Mouse (Mus musculus): Measurements from ENCODE around the gene E330021D16Rik. TPM values are rescaled to one million over a fixed set of nuclear protein-coding genes. Genes with fewer than 3 reads are reported as not detected.
"Not testable (repeated sequence)": the region's sequence is repeated elsewhere in the genome, so short reads cannot be mapped to it uniquely, and the experiment has no call there.

The E330021D16Rik gene
- not detected for total RNA-seq (2021)
- long read RNA-seq, experiment 1 = 0 reads
- long read RNA-seq, experiment 2 = 0 reads

- no peak for DNase-seq (ENCODE audit: low spot score in 2 of 2)
These were observed at the start of gene E330021D16Rik for GRCm38 (mm10) chr6:136415133-136415775. E330021D16Rik (minus strand) TSS chr6:136415569.

GRCm38 (mm10) chr6:136465021-136465420 is 49.7 kb upstream of the E330021D16Rik start:
- DNase-seq (ENCODE audit: low spot score in 2 of 2) = peak in 1 of 2 experiments; percentile 16

- peak in 1 of 2 experiments; percentile 20 for DNase-seq (ENCODE audit: low spot score in 2 of 2)
These were observed 48.8 kb upstream of the E330021D16Rik start for GRCm38 (mm10) chr6:136464121-136464621.

- peak in 1 of 2 experiments; percentile 14 for DNase-seq (ENCODE audit: low spot score in 2 of 2)
These were observed 48.1 kb upstream of the E330021D16Rik start for GRCm38 (mm10) chr6:136463491-136463890.

GRCm38 (mm10) chr6:136459156-136459555 is 43.8 kb upstream of the E330021D16Rik start:
- DNase-seq (ENCODE audit: low spot score in 2 of 2) = no peak

GRCm38 (mm10) chr6:136456302-136456701 is 40.9 kb upstream of the E330021D16Rik start:
- no peak for DNase-seq (ENCODE audit: low spot score in 2 of 2)

GRCm38 (mm10) chr6:136455696-136456095 is 40.3 kb upstream of the E330021D16Rik start:
- DNase-seq (ENCODE audit: low spot score in 2 of 2) = peak in 1 of 2 experiments; percentile 12

GRCm38 (mm10) chr6:136452623-136453022 is 37.3 kb upstream of the E330021D16Rik start:
- DNase-seq (ENCODE audit: low spot score in 2 of 2) = no peak

GRCm38 (mm10) chr6:136450863-136451262 is 35.5 kb upstream of the E330021D16Rik start:
- DNase-seq (ENCODE audit: low spot score in 2 of 2) = no peak

- DNase-seq (ENCODE audit: low spot score in 2 of 2) = no peak
These were observed 34.6 kb upstream of the E330021D16Rik start for GRCm38 (mm10) chr6:136449930-136450329.

- DNase-seq (ENCODE audit: low spot score in 2 of 2) = peak in 1 of 2 experiments; percentile 34
These were observed 33.9 kb upstream of the E330021D16Rik start for GRCm38 (mm10) chr6:136449270-136449692.

GRCm38 (mm10) chr6:136439205-136439604 is 23.8 kb upstream of the E330021D16Rik start:
- not testable (repeated sequence) for DNase-seq (ENCODE audit: low spot score in 2 of 2)

- DNase-seq (ENCODE audit: low spot score in 2 of 2) = not testable (repeated sequence)
These were observed 20.8 kb upstream of the E330021D16Rik start for GRCm38 (mm10) chr6:136436151-136436550.

- DNase-seq (ENCODE audit: low spot score in 2 of 2) = no peak
These were observed 18.2 kb upstream of the E330021D16Rik start for GRCm38 (mm10) chr6:136433573-136433972.

GRCm38 (mm10) chr6:136431896-136432248 is 16.5 kb upstream of the E330021D16Rik start:
- no peak for DNase-seq (ENCODE audit: low spot score in 2 of 2)

GRCm38 (mm10) chr6:136431169-136431895 is 16.0 kb upstream of the E330021D16Rik start:
- peak in 1 of 2 experiments; percentile 13 for DNase-seq (ENCODE audit: low spot score in 2 of 2)

- no peak for DNase-seq (ENCODE audit: low spot score in 2 of 2)
These were observed 14.1 kb upstream of the E330021D16Rik start for GRCm38 (mm10) chr6:136429441-136429840.

GRCm38 (mm10) chr6:136428412-136428811 is 13.0 kb upstream of the E330021D16Rik start:
- no peak for DNase-seq (ENCODE audit: low spot score in 2 of 2)

- DNase-seq (ENCODE audit: low spot score in 2 of 2) = no peak
These were observed 11.9 kb upstream of the E330021D16Rik start for GRCm38 (mm10) chr6:136427240-136427639.

- DNase-seq (ENCODE audit: low spot score in 2 of 2) = no peak
These were observed 10.6 kb upstream of the E330021D16Rik start for GRCm38 (mm10) chr6:136425956-136426355.

GRCm38 (mm10) chr6:136424166-136424565 is 8.8 kb upstream of the E330021D16Rik start:
- DNase-seq (ENCODE audit: low spot score in 2 of 2) = no peak

GRCm38 (mm10) chr6:136423201-136423600 is 7.8 kb upstream of the E330021D16Rik start:
- no peak for DNase-seq (ENCODE audit: low spot score in 2 of 2)

All from adrenal gland, adult 18-20 months (tissue).